Mouse (Mus musculus) layer of hippocampus, adult 18-20 months (tissue): ENCODE measurements at regions not wholly inside any gene's neighbourhood (a gene's known extent, or its start where the extent isn't known, plus 50 kb on each side); places are given as distances from the start of the nearest gene placed in this dataset.
"Not testable (repeated sequence)": the region's sequence is repeated elsewhere in the genome, so short reads cannot be mapped to it uniquely, and the experiment has no call there.

ENCODE experiments used
- DNase-seq, 2 experiments: peaks; one replicate each; pipeline ENCODE4 v3.0.0; 2022; ENCODE audit warnings: low spot score in 2 of 2

DNA sequence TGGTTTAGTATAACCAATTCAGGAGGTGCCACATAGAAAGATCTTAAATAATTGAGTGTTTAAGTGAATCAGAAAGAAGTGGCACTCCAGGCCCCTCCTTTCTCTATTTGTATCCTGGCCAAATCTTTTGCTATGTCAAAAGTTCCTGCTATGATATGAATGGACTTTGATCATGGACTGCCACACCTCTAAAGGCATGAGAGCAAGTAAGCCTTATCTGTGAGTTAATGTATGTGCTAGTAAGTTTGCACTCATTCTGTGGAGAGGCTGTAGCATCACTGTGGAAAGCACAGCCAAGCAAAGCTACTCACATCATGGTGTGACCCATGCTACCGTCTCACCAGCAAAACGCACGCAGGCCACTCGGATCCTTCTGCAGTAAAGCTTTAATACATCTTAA is 140.2 kb downstream of the Jrkl start:
- no peak for DNase-seq

- DNase-seq, result no peak
Observed at GRCm38 (mm10) chr9:13083669-13084068, 162.0 kb downstream of the Jrkl start.

- DNase-seq, result no peak
Observed at GRCm38 (mm10) chr9:13049079-13049478, 196.6 kb downstream of the Jrkl start.

DNA sequence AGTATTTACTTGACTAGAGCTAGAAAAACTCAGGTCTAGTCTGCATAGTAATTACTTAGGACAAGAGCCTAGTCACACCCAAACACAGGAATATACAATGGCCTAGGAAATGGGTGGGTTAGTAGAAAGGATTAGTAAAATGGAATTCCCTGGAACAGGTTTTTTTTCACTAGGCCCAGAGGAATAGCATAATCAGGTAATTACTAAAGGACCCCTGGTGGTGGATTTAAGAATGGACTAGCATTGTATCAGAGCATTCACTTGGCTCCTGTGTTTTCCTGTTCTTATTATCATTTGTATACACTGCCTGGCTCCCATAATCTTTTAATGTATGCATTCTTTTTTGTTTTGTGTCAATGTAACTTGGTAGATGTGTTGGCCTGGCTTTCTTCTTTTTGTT is 226.6 kb downstream of the Jrkl start:
- DNase-seq, result no peak

DNA sequence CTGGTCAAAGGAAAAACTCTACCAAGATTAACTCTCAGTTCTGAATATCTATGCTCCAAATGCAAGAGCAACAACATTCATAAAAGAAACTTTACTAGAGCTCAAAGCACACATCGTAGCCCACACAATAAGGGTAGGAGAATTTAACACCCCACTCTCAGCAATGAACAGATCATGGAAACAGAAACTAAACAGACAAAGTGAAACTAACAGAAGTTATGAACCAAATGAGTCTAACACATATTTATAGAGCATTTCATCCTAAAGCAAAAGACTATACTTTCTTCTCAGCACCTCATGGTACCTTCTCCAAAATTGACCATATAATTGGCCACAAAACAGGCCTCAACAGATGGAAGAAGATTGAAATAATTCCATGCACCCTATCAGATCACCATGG is 262.4 kb downstream of the Jrkl start:
- DNase-seq, result not testable (repeated sequence)

GRCm38 (mm10) chr9:12973022-12973421 is 272.6 kb downstream of the Jrkl start:
- DNase-seq, result peak in 1 of 2 experiments; percentile 9

- peak in 1 of 2 experiments; percentile 31 for DNase-seq
Observed at GRCm38 (mm10) chr9:12960337-12960736, 285.3 kb downstream of the Jrkl start.

GRCm38 (mm10) chr9:12946088-12946487 is 299.5 kb downstream of the Jrkl start:
- no peak for DNase-seq

DNA sequence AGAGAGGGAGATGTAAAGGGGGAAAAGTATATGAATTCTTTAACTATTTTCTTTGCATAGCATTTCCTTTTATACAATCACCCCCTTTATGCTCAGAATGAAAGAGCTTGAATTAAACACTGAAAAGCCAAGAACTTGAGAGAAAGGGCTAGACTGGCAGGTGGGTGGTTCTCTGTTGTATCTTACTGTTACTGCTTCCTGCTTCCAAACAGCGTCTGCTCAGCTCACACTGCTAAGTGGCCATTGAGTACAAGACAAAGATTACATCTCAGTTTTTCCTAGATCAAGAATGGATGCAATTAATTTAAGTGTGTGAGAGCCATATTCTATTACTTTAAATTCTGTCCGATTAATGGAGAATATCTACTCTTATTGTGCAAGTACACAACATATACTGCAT is 300.2 kb downstream of the Jrkl start:
- no peak for DNase-seq

DNA sequence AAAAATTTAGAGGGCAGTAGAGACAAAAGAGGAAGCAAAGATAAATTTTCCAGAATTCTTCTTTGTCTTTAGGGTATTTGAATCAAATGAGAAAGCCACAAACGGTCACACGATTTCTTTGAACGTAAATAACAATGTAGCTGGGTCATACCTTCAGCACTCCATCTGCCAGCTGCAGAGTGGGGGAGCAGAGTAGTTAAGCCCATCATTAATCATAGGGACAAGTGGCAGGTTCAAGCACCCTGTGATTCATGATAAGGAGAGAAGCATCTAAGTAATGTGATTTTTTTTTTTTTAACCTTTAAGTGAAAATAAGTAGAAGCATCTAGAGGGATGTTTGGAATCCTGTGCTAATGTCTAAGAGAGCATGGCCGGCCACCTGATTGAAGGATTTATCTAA is 300.6 kb downstream of the Jrkl start:
- DNase-seq, result no peak

DNA sequence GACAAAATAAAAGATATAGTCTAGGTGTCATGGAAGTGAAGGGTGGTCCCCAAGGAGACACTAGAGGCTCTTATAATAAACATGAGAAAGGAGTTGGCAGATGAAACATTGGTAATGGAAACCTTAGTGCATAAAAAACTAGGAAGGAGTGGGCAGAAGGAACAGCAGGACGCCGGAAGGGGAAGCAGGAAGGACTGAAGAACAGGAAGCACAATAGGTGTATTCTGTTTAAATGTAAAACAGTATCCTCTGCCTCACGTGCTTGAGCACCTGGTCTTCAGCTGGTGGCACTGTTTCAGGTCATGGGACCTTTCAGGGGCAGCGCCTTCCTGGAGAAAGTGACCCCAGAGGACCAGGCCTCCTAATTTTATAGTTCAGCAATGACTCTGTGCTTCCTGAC is 310.6 kb downstream of the Jrkl start:
- DNase-seq, result no peak

- DNase-seq, result peak in 1 of 2 experiments; percentile 8
Observed at GRCm38 (mm10) chr9:12925549-12926186, 320.0 kb downstream of the Jrkl start.

GRCm38 (mm10) chr9:12900726-12901125 is 344.9 kb downstream of the Jrkl start:
- DNase-seq, result peak in 1 of 2 experiments; percentile 7

GRCm38 (mm10) chr9:12879753-12880490 is 365.7 kb downstream of the Jrkl start:
- DNase-seq, result no peak

- DNase-seq, result peak in 1 of 2 experiments; percentile 23
Observed at GRCm38 (mm10) chr9:12876496-12876895, 369.1 kb downstream of the Jrkl start.

- DNase-seq, result no peak
Observed at GRCm38 (mm10) chr9:12870941-12871340, 374.7 kb downstream of the Jrkl start.
